Mouse (Mus musculus) CH12.LX (cell line): Measurements from ENCODE around the gene Dgcr2. TPM values are rescaled to one million over a fixed set of nuclear protein-coding genes. Genes with fewer than 3 reads are reported as not detected.

Source experiments
- DNase-seq: peaks from one replicate; pipeline ENCODE4 v3.0.0-alpha.2; 2013; ENCODE audit errors: extremely low read depth
- H3K27ac ChIP-seq: 2 replicates; pipeline ENCODE4 v1.5.1; 2012; ENCODE audit warnings: low read depth, mild to moderate bottlenecking, control low read depth, moderate library complexity; ENCODE audit not compliant: insufficient read depth
- H3K27me3 ChIP-seq: replicated peaks from 2 replicates; pipeline ENCODE3; 2012; ENCODE audit warnings: inconsistent platforms
- H3K36me3 ChIP-seq, 2 experiments: replicated peaks in 1 of 2; 2 replicates each; pipeline versions ENCODE3 to v1.6.1; 2012; ENCODE audit warnings: inconsistent platforms in 1 of 2, low read length in 1 of 2, mild to moderate bottlenecking in 1 of 2, mixed read lengths in 1 of 2, moderate library complexity in 1 of 2; ENCODE audit not compliant: control insufficient read depth in 1 of 2, insufficient read depth in 1 of 2
- H3K4me1 ChIP-seq, 2 experiments: 2 replicates each; pipeline ENCODE4 v1.6.1; 2012; ENCODE audit warnings: inconsistent platforms in 1 of 2, moderate library complexity in 1 of 2; ENCODE audit not compliant: insufficient read depth in 2 of 2, control insufficient read depth in 1 of 2
- H3K4me2 ChIP-seq: 2 replicates; pipeline ENCODE4 v1.6.1; 2012; ENCODE audit warnings: low read depth, mild to moderate bottlenecking, control low read depth; ENCODE audit not compliant: poor library complexity, insufficient read depth, severe bottlenecking
- H3K4me3 ChIP-seq, 3 experiments: fragments of 150-350 bp in 1 of 3; sonication (generic) in 1 of 3; replicated peaks in 1 of 3; 2 replicates each; pipeline versions ENCODE3 to v1.5.1; 2011 to 2012; ENCODE audit warnings: low read depth in 2 of 3, low read length in 2 of 3, mild to moderate bottlenecking in 2 of 3, moderate library complexity in 2 of 3, control low read depth in 1 of 3, improper control_type of control experiment in 1 of 3, inconsistent platforms in 1 of 3, mixed read lengths in 1 of 3; ENCODE audit not compliant: poor library complexity in 1 of 3
- H3K79me2 ChIP-seq: replicated peaks from 2 replicates; pipeline ENCODE4 v1.6.1; 2012; ENCODE audit warnings: mild to moderate bottlenecking, moderate library complexity; ENCODE audit not compliant: control insufficient read depth, poor library complexity, insufficient read depth, severe bottlenecking; ENCODE audit errors: extremely low read depth
- H3K9ac ChIP-seq: 2 replicates; pipeline ENCODE4 v1.6.1; 2012; ENCODE audit warnings: low read depth, mild to moderate bottlenecking, control low read depth, moderate library complexity; ENCODE audit not compliant: insufficient read depth
- H3K9me3 ChIP-seq: replicated peaks from 2 replicates; pipeline ENCODE3; 2012; ENCODE audit warnings: low read length, inconsistent platforms, mixed read lengths
- CTCF ChIP-seq, 2 experiments: IDR thresholded peaks in 1 of 2; conservative IDR thresholded peaks in 1 of 2; 2 replicates each; pipeline ENCODE4 v1.5.1; 2011 to 2012; ENCODE audit warnings: low read depth in 2 of 2, low read length in 2 of 2, improper control_type of control experiment in 1 of 2, inconsistent platforms in 1 of 2, mild to moderate bottlenecking in 1 of 2, moderate library complexity in 1 of 2
- EP300 ChIP-seq: IDR thresholded peaks from 2 replicates; pipeline ENCODE4 v1.6.1; 2011; ENCODE audit warnings: low read length, improper control_type of control experiment
- ETS1 ChIP-seq: conservative IDR thresholded peaks from 2 replicates; pipeline ENCODE4 v1.6.1; 2012; ENCODE audit warnings: low read depth, mild to moderate bottlenecking, inconsistent platforms, low read length, improper control_type of control experiment, moderate library complexity
- GABPA ChIP-seq: IDR thresholded peaks from 2 replicates; pipeline ENCODE4 v1.6.1; 2012; ENCODE audit warnings: low read depth, low read length, improper control_type of control experiment, inconsistent platforms; ENCODE audit not compliant: insufficient replicate concordance
- HCFC1 ChIP-seq: IDR thresholded peaks from 2 replicates; pipeline ENCODE4 v1.6.1; 2012; ENCODE audit warnings: low read depth, mild to moderate bottlenecking, inconsistent platforms, low read length, improper control_type of control experiment
- JUN ChIP-seq: IDR thresholded peaks from 2 replicates; pipeline ENCODE4 v1.6.1; 2011; ENCODE audit warnings: low read depth, mild to moderate bottlenecking, low read length, improper control_type of control experiment, moderate library complexity; ENCODE audit not compliant: insufficient read depth
- JUND ChIP-seq: conservative IDR thresholded peaks from 2 replicates; pipeline ENCODE4 v1.6.1; 2011; ENCODE audit warnings: low read depth, low read length, improper control_type of control experiment
- KAT2A ChIP-seq: IDR thresholded peaks from 2 replicates; pipeline ENCODE4 v1.6.1; 2012; ENCODE audit warnings: low read length, improper control_type of control experiment, inconsistent platforms; ENCODE audit not compliant: insufficient replicate concordance
- MAFK ChIP-seq: IDR thresholded peaks from 2 replicates; pipeline ENCODE4 v1.6.1; 2011; ENCODE audit warnings: low read length, improper control_type of control experiment; ENCODE audit not compliant: insufficient replicate concordance
- MAX ChIP-seq: IDR thresholded peaks from 2 replicates; pipeline ENCODE4 v1.6.1; 2011; ENCODE audit warnings: low read length, improper control_type of control experiment
- MAZ ChIP-seq: IDR thresholded peaks from 2 replicates; pipeline ENCODE4 v1.6.1; 2012; ENCODE audit warnings: low read depth, mild to moderate bottlenecking, inconsistent platforms, low read length, improper control_type of control experiment, moderate library complexity
- MYC ChIP-seq: IDR thresholded peaks from 2 replicates; pipeline ENCODE4 v1.6.1; 2011; ENCODE audit warnings: low read depth, mild to moderate bottlenecking, improper control_type of control experiment, low read length
- PAX5 ChIP-seq: IDR thresholded peaks from 2 replicates; pipeline ENCODE4 v1.6.1; 2012; ENCODE audit warnings: low read length, inconsistent platforms, mixed read lengths
- POLR2AphosphoS2 ChIP-seq: IDR thresholded peaks from 2 replicates; pipeline ENCODE4 v1.6.1; 2011; ENCODE audit warnings: low read depth, low read length, improper control_type of control experiment
- RAD21 ChIP-seq: IDR thresholded peaks from 2 replicates; pipeline ENCODE4 v1.6.1; 2011; ENCODE audit warnings: low read depth, mild to moderate bottlenecking, low read length, improper control_type of control experiment, moderate library complexity
- RCOR1 ChIP-seq: conservative IDR thresholded peaks from 2 replicates; pipeline ENCODE4 v1.6.1; 2012; ENCODE audit warnings: low read depth, mild to moderate bottlenecking, inconsistent platforms, low read length, improper control_type of control experiment
- SIN3A ChIP-seq: IDR thresholded peaks from 2 replicates; pipeline ENCODE4 v1.6.1; 2012; ENCODE audit warnings: low read length, improper control_type of control experiment, inconsistent platforms
- SMC3 ChIP-seq: IDR thresholded peaks from 2 replicates; pipeline ENCODE4 v1.6.1; 2011; ENCODE audit warnings: low read depth, low read length, improper control_type of control experiment
- TBP ChIP-seq: conservative IDR thresholded peaks from 2 replicates; pipeline ENCODE4 v1.6.1; 2011; ENCODE audit warnings: low read depth, low read length, improper control_type of control experiment
- UBTF ChIP-seq: IDR thresholded peaks from 2 replicates; pipeline ENCODE4 v1.6.1; 2012; ENCODE audit warnings: low read depth, mild to moderate bottlenecking, inconsistent platforms, low read length, improper control_type of control experiment, moderate library complexity
- ZMIZ1 ChIP-seq: IDR thresholded peaks from 2 replicates; pipeline ENCODE4 v1.6.1; 2012; ENCODE audit warnings: low read depth, mild to moderate bottlenecking, inconsistent platforms, low read length, improper control_type of control experiment
- ZNF384 ChIP-seq: IDR thresholded peaks from 2 replicates; pipeline ENCODE4 v1.6.1; 2012; ENCODE audit warnings: low read depth, low read length, improper control_type of control experiment, inconsistent platforms
- dilution Hi-C: fragments of 300-500 bp; cut with MboI; formaldehyde crosslinking; loops from 2 replicates; pipeline ENCODE4 v1.14.3; 2020; ENCODE audit warnings: low sequenced_read_pairs; ENCODE audit not compliant: extremely low pct_unique_long_range_greater_than_20kb, extremely low pct_ligation_motif_present
- in situ Hi-C: fragments of 300-500 bp; cut with MboI; formaldehyde crosslinking; loops from 3 replicates; pipeline ENCODE4 v1.14.3; 2019; ENCODE audit warnings: low sequenced_read_pairs, low pct_ligation_motif_present, low pct_unique_long_range_greater_than_20kb, mixed read lengths
- polyA plus RNA-seq: library from polyadenylated mRNA; unstranded; fragments of >175 nt; gene quantifications from 2 replicates; pipeline ENCODE4 v1.2.1, GENCODE M21; 2012; ENCODE audit warnings: low read depth; ENCODE audit not compliant: insufficient read length
- total RNA-seq, 2 experiments: library from RNA; depleted of rRNA; stranded (reverse); fragments of 300-350 nt in 1 of 2; fragments of >200 nt in 1 of 2; gene quantifications; 2 replicates each; pipeline ENCODE4 v1.2.3; 2012 to 2014

Dgcr2 gene
- total and polyA plus RNA-seq, 3 experiments: 41.5 to 54.8 (median 48.0) TPM

DNA sequence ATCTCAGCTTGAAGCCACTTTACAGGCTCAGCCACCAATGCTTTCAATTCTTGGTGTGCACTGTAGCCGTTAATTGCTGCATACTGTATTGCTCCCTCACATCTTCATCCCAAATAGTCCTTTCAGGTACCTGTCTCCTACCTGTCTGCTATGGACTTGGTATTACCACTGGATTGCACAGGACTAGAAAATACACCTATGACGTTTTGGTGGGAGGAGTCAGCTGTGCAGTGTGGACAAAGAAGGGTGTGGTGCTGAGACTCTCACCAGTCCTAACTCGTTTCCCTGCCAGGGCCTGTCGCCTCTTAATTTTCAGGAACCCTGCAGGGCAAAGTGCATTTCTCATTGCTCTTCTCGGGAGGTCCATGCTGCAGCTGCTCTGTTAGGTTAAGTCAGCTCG lies 32.6 kb downstream of the Dgcr2 start:
- Histone ChIP-seq H3K27ac (no peak overlapping the region), H3K4me3 (no peak overlapping the region), H3K9me3 (no peaks in the 10 kb centered on the region), H3K27me3 (no peaks in the 10 kb centered on the region)
- dilution Hi-C loops: no loop called here
- TF ChIP-seq MAFK (no peak), MYC (no peak), ZMIZ1 (no peak), MAZ (no peak), HCFC1 (no peak), GABPA (no peak), SIN3A (no peak), ETS1 (no peak), RAD21 (no peak), UBTF (no peak), JUND (no peak), POLR2AphosphoS2 (no peak), TBP (no peak), RCOR1 (no peak), MAX (no peak), CTCF (conservative IDR thresholded peaks at IDR 0.05 in 1 of 2, IDR thresholded peaks at IDR 0.05 in 1 of 2; ENCODE audit: low read depth in 2 of 2, low read length in 2 of 2) (no peak), SMC3 (no peak), JUN (no peak)
- TF ChIP-seq, all 38 proteins: peak for 0
- Histone ChIP-seq H3K36me3 (peaks cover 19 to 88% of the 10 kb centered on the region in 2 experiments), H3K79me2 (no peaks in the 10 kb centered on the region), H3K4me1 (peaks cover 0 to 7% of the 10 kb centered on the region in 2 experiments; a peak in 2 of 4 replicates), H3K9ac (no peak overlapping the region), H3K4me2 (no peak overlapping the region)
- in situ Hi-C loops: no loop called here
- no peak for DNase-seq

DNA sequence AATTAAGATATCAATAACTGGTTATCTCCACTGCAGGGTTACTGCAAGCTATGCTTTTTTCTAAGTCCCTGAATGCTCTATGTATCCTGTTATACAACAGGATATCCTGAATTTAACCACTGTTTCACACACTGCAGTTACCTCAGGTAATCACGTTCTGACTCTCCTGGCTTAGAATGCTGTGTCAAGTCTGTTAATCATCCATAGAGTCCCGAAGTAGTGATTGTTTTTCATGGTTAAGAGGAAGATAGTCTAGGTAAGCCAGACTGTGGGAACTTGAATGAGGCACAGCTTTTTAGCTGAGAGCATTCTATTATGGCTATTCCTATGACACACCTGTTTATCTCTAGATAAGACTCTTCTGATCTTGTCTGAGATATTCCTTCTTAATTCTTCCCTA lies 33.1 kb downstream of the Dgcr2 start:
- H3K79me2 ChIP-seq: no peaks in the 10 kb centered on the region
- no peaks in the 10 kb centered on the region for H3K9me3 ChIP-seq
- H3K4me2 ChIP-seq: no peak overlapping the region
- H3K4me3 ChIP-seq: no peak overlapping the region
- H3K4me1 ChIP-seq: peaks cover 0 to 5% of the 10 kb centered on the region in 2 experiments; a peak in 2 of 4 replicates
- H3K27me3 ChIP-seq: no peaks in the 10 kb centered on the region
- H3K9ac ChIP-seq: no peak overlapping the region
- DNase-seq: no peak
- no peak overlapping the region for H3K27ac ChIP-seq
- TF ChIP-seq RAD21 (no peak), ZNF384 (no peak), RCOR1 (no peak), PAX5 (no peak), EP300 (no peak), HCFC1 (no peak), KAT2A (no peak), MYC (no peak), SMC3 (no peak)
- peaks cover 22 to 88% of the 10 kb centered on the region in 2 experiments for H3K36me3 ChIP-seq
- in situ Hi-C loops (no loop called here), dilution Hi-C loops (no loop called here)
